Comparison of ENCODE assay signal across 11 mouse cellular contexts in the genomic region with DNA sequence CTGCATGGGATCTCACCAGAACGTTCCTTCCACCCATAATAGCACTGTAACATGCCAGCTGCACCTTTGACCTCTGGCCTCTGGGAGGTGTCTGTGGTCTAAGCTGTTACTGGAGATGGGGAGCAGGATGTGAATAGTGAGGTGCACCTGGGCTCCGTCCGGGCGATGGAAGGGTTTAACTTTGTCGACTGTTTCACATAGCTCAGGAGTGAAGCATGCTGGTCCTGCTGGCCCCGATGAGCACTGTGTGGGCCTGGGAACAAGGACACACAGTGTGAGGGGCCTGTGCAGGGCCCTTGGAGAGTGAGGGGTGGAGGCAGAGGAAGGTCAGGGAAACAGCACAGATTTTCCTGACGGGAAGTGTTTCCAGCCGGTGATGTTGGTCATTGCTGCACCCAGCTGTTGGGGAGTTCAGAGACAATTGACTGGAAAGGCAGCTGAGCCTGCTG. TPM values are rescaled to one million over a fixed set of nuclear protein-coding genes. Genes with fewer than 3 reads are reported as not detected.
DNase-seq lines count a peak whose midpoint lies in the region; ATAC-seq and TF ChIP-seq lines count a peak whose summit lies in the region.
"Had no signal": no experiment of that assay in that cellular context is flagged by ENCODE, and none has a peak within 500 bp of the region (broad histone marks: within the 10 kb centered on the region; RNA-seq: fewer than 3 reads in every experiment).

No protein-coding gene starts in this region.

- in situ Hi-C loops in CH12.LX (cut with MboI; ENCODE audit: low pct_ligation_motif_present, low pct_unique_long_range_greater_than_20kb, low sequenced_read_pairs), result no loop called here

- H3K4me2 ChIP-seq in kidney, embryonic 14.5 days (replicated peaks; ENCODE audit: low read depth, low read length), result no peak overlapping the region
- no peak overlapping the region for H3K4me2 ChIP-seq in CH12.LX (ENCODE audit: insufficient read depth, low read depth, poor library complexity, severe bottlenecking)
- H3K4me2 ChIP-seq in limb, embryonic 15.5 days, result no peak overlapping the region

- no peak for TF ChIP-seq POLR2A in CH12.LX (IDR thresholded peaks at IDR 0.05; ENCODE audit: low read depth, low read length)

- peaks cover 17% of the 10 kb centered on the region; the same call in 1 of the 2 replicates for H3K36me3 ChIP-seq in kidney, embryonic 14.5 days (ENCODE audit: control insufficient read depth, insufficient read depth, low read length)
- H3K36me3 ChIP-seq in CH12.LX (replicated peaks in 1 of 2; ENCODE audit: control insufficient read depth in 1 of 2, insufficient read depth in 1 of 2, low read length in 1 of 2), result peaks cover 29 to 54% of the 10 kb centered on the region in 2 experiments
- H3K36me3 ChIP-seq in limb, embryonic 15.5 days, result peaks cover 33% of the 10 kb centered on the region

- no peak for DNase-seq in kidney, adult 18-20 months
- no peak for DNase-seq in CH12.LX (ENCODE audit: extremely low read depth)
- no peak for DNase-seq in gastrocnemius, postnatal 4 days (ENCODE audit: low spot score in 2 of 2)
- DNase-seq in spleen, postnatal 14 days (ENCODE audit: low spot score in 2 of 2), result no peak
- DNase-seq: cerebellum, adult 11-12 months had no signal

- TF ChIP-seq CTCF in CH12.LX (conservative IDR thresholded peaks at IDR 0.05 in 1 of 2, IDR thresholded peaks at IDR 0.05 in 1 of 2; ENCODE audit: low read depth in 2 of 2, low read length in 2 of 2), result no peak

- H3K9ac ChIP-seq in kidney, embryonic 14.5 days (ENCODE audit: low read depth, low read length), result no peak overlapping the region
- H3K9ac ChIP-seq in CH12.LX (ENCODE audit: insufficient read depth, low read depth), result no peak overlapping the region
- no peak overlapping the region for H3K9ac ChIP-seq in limb, embryonic 15.5 days

- TF ChIP-seq RAD21 in CH12.LX (IDR thresholded peaks at IDR 0.05; ENCODE audit: low read depth, low read length), result no peak

- no peaks in the 10 kb centered on the region for H3K79me2 ChIP-seq in CH12.LX (replicated peaks; ENCODE audit: control insufficient read depth, extremely low read depth, insufficient read depth, poor library complexity, severe bottlenecking)

- H3K27ac ChIP-seq in kidney, embryonic 14.5 days (ENCODE audit: low read depth, low read length), result no peak overlapping the region
- H3K27ac ChIP-seq in CH12.LX (ENCODE audit: insufficient read depth, low read depth), result 0 out of 2 replicates have a peak overlapping the region, but pooled peaks have one; percentile 87
- peak overlapping the region; percentile 32; the same call in 1 of the 2 replicates for H3K27ac ChIP-seq in brown adipose tissue, adult 24 weeks (replicated peaks; ENCODE audit: low read depth, low read length)
- no peak overlapping the region for H3K27ac ChIP-seq in limb, embryonic 15.5 days

- 0 out of 2 replicates have a peak, but pooled peaks cover 9% of the 10 kb centered on the region for H3K4me1 ChIP-seq in kidney, embryonic 14.5 days (ENCODE audit: control insufficient read depth, insufficient read depth, low read length)
- H3K4me1 ChIP-seq in CH12.LX (ENCODE audit: control insufficient read depth in 1 of 2, insufficient read depth in 2 of 2), result peaks cover 33 to 76% of the 10 kb centered on the region in 2 experiments
- no peaks in the 10 kb centered on the region for H3K4me1 ChIP-seq in brown adipose tissue, adult 24 weeks (ENCODE audit: control insufficient read depth, insufficient read depth, insufficient read length, low read length)
- peaks cover 16% of the 10 kb centered on the region for H3K4me1 ChIP-seq in limb, embryonic 15.5 days

- 54% methylated on average over 8 of the region's 8 CpGs for WGBS in kidney, embryonic 14.5 days
- WGBS in limb, embryonic 15.5 days, result 33% methylated on average over 8 of the region's 8 CpGs

- no peak for TF ChIP-seq EP300 in CH12.LX (IDR thresholded peaks at IDR 0.05; ENCODE audit: low read length)

- no peaks in the 10 kb centered on the region for H3K27me3 ChIP-seq in kidney, embryonic 14.5 days (ENCODE audit: control insufficient read depth, insufficient read depth, low read length)
- no peaks in the 10 kb centered on the region for H3K27me3 ChIP-seq in CH12.LX (replicated peaks)
- no peaks in the 10 kb centered on the region for H3K27me3 ChIP-seq in limb, embryonic 15.5 days
- H3K27me3 ChIP-seq: Patski had no signal

- dilution Hi-C loops in CH12.LX (cut with MboI; ENCODE audit: extremely low pct_ligation_motif_present, extremely low pct_unique_long_range_greater_than_20kb, low sequenced_read_pairs), result no loop called here

- ATAC-seq in kidney, embryonic 14.5 days (ENCODE audit: low FRiP score, low TSS enrichment), result peak; percentile 43
- ATAC-seq in limb, embryonic 15.5 days (ENCODE audit: insufficient number of reproducible peaks, low FRiP score, low TSS enrichment, low read depth), result peak; percentile 7; the same call in 1 of the 2 replicates
- no peak for ATAC-seq in megakaryocyte progenitor cell, adult 5-6 weeks (replicated peaks; ENCODE audit: poor library complexity)
- ATAC-seq: Patski had no signal

- no peak overlapping the region for H3K4me3 ChIP-seq in kidney, embryonic 14.5 days (ENCODE audit: low read length)
- H3K4me3 ChIP-seq in CH12.LX (replicated peaks in 1 of 3; ENCODE audit: low read depth in 2 of 3, low read length in 2 of 3, poor library complexity in 1 of 3), result no peak overlapping the region
- no peak overlapping the region for H3K4me3 ChIP-seq in brown adipose tissue, adult 24 weeks (ENCODE audit: insufficient read depth, low read depth, low read length)
- no peak overlapping the region for H3K4me3 ChIP-seq in limb, embryonic 15.5 days

- H3K9me3 ChIP-seq in kidney, embryonic 14.5 days (ENCODE audit: control insufficient read depth, low read length), result no peaks in the 10 kb centered on the region
- H3K9me3 ChIP-seq in CH12.LX (replicated peaks; ENCODE audit: low read length), result no peaks in the 10 kb centered on the region
- no peaks in the 10 kb centered on the region for H3K9me3 ChIP-seq in limb, embryonic 15.5 days

TF ChIP-seq in CH12.LX, 34 proteins besides CTCF, POLR2A, EP300 and RAD21:
- TF ChIP-seq ZNF384 (IDR thresholded peaks at IDR 0.05; ENCODE audit: low read depth, low read length) (no peak), CHD2 (IDR thresholded peaks at IDR 0.05; ENCODE audit: low read length) (no peak), BHLHE40 (IDR thresholded peaks at IDR 0.05; ENCODE audit: low read depth, low read length) (no peak), USF1 (IDR thresholded peaks at IDR 0.05; ENCODE audit: low read depth, low read length) (no peak), MEF2A (IDR thresholded peaks at IDR 0.05; ENCODE audit: borderline replicate concordance, low read depth, low read length) (no peak), CHD1 (IDR thresholded peaks at IDR 0.05; ENCODE audit: low read depth, low read length) (no peak), TCF12 (IDR thresholded peaks at IDR 0.05; ENCODE audit: low read depth, low read length) (no peak), MAFK (IDR thresholded peaks at IDR 0.05; ENCODE audit: insufficient replicate concordance, low read length) (no peak), ZKSCAN1 (IDR thresholded peaks at IDR 0.05; ENCODE audit: borderline replicate concordance, low read depth, low read length) (no peak), IRF4 (IDR thresholded peaks at IDR 0.05; ENCODE audit: low read depth, low read length) (no peak)

RNA-seq across cellular contexts. Expression of gene Ppp1r21, which starts 23.1 kb away (rescaled TPM):
- 19.5 and 30.3 TPM in 2 replicates for polyA plus RNA-seq in kidney, embryonic 14.5 days (2014; fragmentation: Nextera tagmentation; extraction: Ambion mirVana)
- total RNA-seq in CH12.LX (2012; rRNA removed) (19.2 and 21.5 TPM in 2 replicates), CH12.LX (2014; rRNA removed) (30.4 TPM in 2 replicates)
- polyA plus RNA-seq in CH12.LX (2012; ENCODE audit: insufficient read length, low read depth), result 24.6 and 27.7 TPM in 2 replicates
- 7.8 and 13.8 TPM in 2 replicates for polyA plus RNA-seq in brown adipose tissue, adult 24 weeks (2012; ENCODE audit: insufficient read depth, insufficient read length, missing spikeins)
- polyA plus RNA-seq in limb, embryonic 15.5 days (2015; fragmentation: Nextera tagmentation; extraction: Ambion mirVana), result 19.9 and 21.8 TPM in 2 replicates
- 75.6 and 77.2 TPM in 2 replicates for total RNA-seq in megakaryocyte progenitor cell, adult 5-6 weeks (2015)
- total RNA-seq in megakaryocyte progenitor cell, adult 5-6 weeks (2017), result 83.1 and 85.8 TPM in 2 replicates
- 10 to 100 TPM; 18.5 to 18.6 TPM for total RNA-seq in gastrocnemius, postnatal 4 days (2021)

RNA-seq across cellular contexts. Expression of gene Ston1, which starts 44.5 kb away (rescaled TPM):
- 7.8 and 11.5 TPM in 2 replicates for polyA plus RNA-seq in kidney, embryonic 14.5 days (2014; fragmentation: Nextera tagmentation; extraction: Ambion mirVana)
- 0.98 and 1.0 TPM in 2 replicates for total RNA-seq in CH12.LX (2012; rRNA removed)
- 0.31 and 1.1 TPM in 2 replicates for total RNA-seq in CH12.LX (2014; rRNA removed)
- polyA plus RNA-seq in CH12.LX (2012; ENCODE audit: insufficient read length, low read depth), result 3.9 and 6.0 TPM in 2 replicates
- 7.0 and 12.5 TPM in 2 replicates for polyA plus RNA-seq in brown adipose tissue, adult 24 weeks (2012; ENCODE audit: insufficient read depth, insufficient read length, missing spikeins)
- polyA plus RNA-seq in limb, embryonic 15.5 days (2015; fragmentation: Nextera tagmentation; extraction: Ambion mirVana), result 8.6 TPM in 2 replicates
- not detected in 2 replicates for total RNA-seq in megakaryocyte progenitor cell, adult 5-6 weeks (2015)
- total RNA-seq in megakaryocyte progenitor cell, adult 5-6 weeks (2017), result not detected in 2 replicates
- 10 to 100 TPM; 20.4 to 25.6 TPM for total RNA-seq in gastrocnemius, postnatal 4 days (2021)
- total RNA-seq: megakaryocyte, adult 5-6 weeks had no signal

Comparison
In these comparisons a context has a peak if more than half of its experiments do, and no peak if none do; other contexts are left out.
1. H3K27ac ChIP-seq: peak in CH12.LX (single experiment) and brown adipose tissue, adult 24 weeks (single experiment); none in kidney, embryonic 14.5 days (single experiment) and limb, embryonic 15.5 days (single experiment).